Mouse (Mus musculus) MEL (cell line): ENCODE measurements around the gene Cdc42. TPM values are rescaled to one million over a fixed set of nuclear protein-coding genes. Genes with fewer than 3 reads are reported as not detected.

ENCODE experiments used
- DNase-seq: peaks from one replicate; pipeline ENCODE4 v3.0.0; 2011; ENCODE audit warnings: low read depth, low spot score
- H3K27ac ChIP-seq: 2 replicates; pipeline ENCODE4 v1.5.1; 2012; ENCODE audit warnings: low read depth, mild to moderate bottlenecking, control low read depth, low read length, moderate library complexity; ENCODE audit not compliant: control insufficient read depth
- H3K27me3 ChIP-seq, 2 experiments: fragments of 150-350 bp in 1 of 2; sonication (generic) in 1 of 2; 2 replicates each; pipeline ENCODE4 v1.6.1; 2012; ENCODE audit warnings: low read length in 2 of 2, mild to moderate bottlenecking in 2 of 2, improper control_type of control experiment in 1 of 2, moderate library complexity in 1 of 2; ENCODE audit not compliant: insufficient read depth in 2 of 2, control insufficient read depth in 1 of 2
- H3K36me3 ChIP-seq, 2 experiments: 2 replicates each; pipeline ENCODE4 v1.6.1; 2012 to 2014; ENCODE audit warnings: low read length in 2 of 2, improper control_type of control experiment in 1 of 2, inconsistent platforms in 1 of 2, mild to moderate bottlenecking in 1 of 2; ENCODE audit not compliant: insufficient read depth in 2 of 2, control insufficient read depth in 1 of 2
- H3K4me1 ChIP-seq, 2 experiments: fragments of 150-350 bp in 1 of 2; sonication (generic) in 1 of 2; 2 replicates each; pipeline ENCODE4 v1.6.1; 2012; ENCODE audit warnings: low read length in 2 of 2, improper control_type of control experiment in 1 of 2, mild to moderate bottlenecking in 1 of 2; ENCODE audit not compliant: insufficient read depth in 2 of 2, control insufficient read depth in 1 of 2
- H3K4me3 ChIP-seq, 2 experiments: fragments of 150-350 bp in 1 of 2; sonication (generic) in 1 of 2; 2 replicates each; pipeline ENCODE4 v1.5.1; 2012; ENCODE audit warnings: low read depth in 2 of 2, low read length in 2 of 2, mild to moderate bottlenecking in 2 of 2, moderate library complexity in 2 of 2, control low read depth in 1 of 2, improper control_type of control experiment in 1 of 2; ENCODE audit not compliant: control insufficient read depth in 1 of 2, insufficient read depth in 1 of 2
- H3K79me2 ChIP-seq: 2 replicates; pipeline ENCODE4 v1.6.1; 2012; ENCODE audit warnings: mild to moderate bottlenecking, low read length, moderate library complexity; ENCODE audit not compliant: control insufficient read depth, poor library complexity, insufficient read depth
- H3K9ac ChIP-seq: 2 replicates; pipeline ENCODE4 v1.6.1; 2012; ENCODE audit warnings: low read depth, mild to moderate bottlenecking, control low read depth, low read length, moderate library complexity; ENCODE audit not compliant: control insufficient read depth, poor library complexity, severe bottlenecking
- H3K9me3 ChIP-seq: fragments of 150-350 bp; sonication (generic); replicated peaks from 2 replicates; pipeline ENCODE4 v1.6.1; 2012; ENCODE audit warnings: mild to moderate bottlenecking, low read length, improper control_type of control experiment, moderate library complexity; ENCODE audit not compliant: insufficient read depth
- BHLHE40 ChIP-seq: IDR thresholded peaks from 2 replicates; pipeline ENCODE4 v1.6.1; 2012; ENCODE audit warnings: low read depth, mild to moderate bottlenecking, inconsistent platforms, low read length, improper control_type of control experiment, borderline replicate concordance
- CHD2 ChIP-seq: IDR thresholded peaks from 2 replicates; pipeline ENCODE4 v1.6.1; 2011; ENCODE audit warnings: low read length, improper control_type of control experiment
- CTCF ChIP-seq, 3 experiments: IDR thresholded peaks in 2 of 3; conservative IDR thresholded peaks in 1 of 3; 2 replicates each; pipeline ENCODE4 v1.5.1; 2011 to 2012; ENCODE audit warnings: low read length in 3 of 3, low read depth in 2 of 3, mild to moderate bottlenecking in 2 of 3, improper control_type of control experiment in 1 of 3, inconsistent platforms in 1 of 3, mixed read lengths in 1 of 3, moderate library complexity in 1 of 3; ENCODE audit not compliant: control insufficient read depth in 1 of 3, insufficient read depth in 1 of 3, poor library complexity in 1 of 3, severe bottlenecking in 1 of 3
- E2F4 ChIP-seq: IDR thresholded peaks from 2 replicates; pipeline ENCODE4 v1.6.1; 2011; ENCODE audit warnings: low read depth, low read length, improper control_type of control experiment, borderline replicate concordance
- ELF1 ChIP-seq: IDR thresholded peaks from 2 replicates; pipeline ENCODE4 v1.6.1; 2014; ENCODE audit warnings: low read depth, mild to moderate bottlenecking, inconsistent platforms, low read length, improper control_type of control experiment, moderate library complexity
- EP300 ChIP-seq, 2 experiments: IDR thresholded peaks; 2 replicates each; pipeline ENCODE4 v1.6.1; 2011; ENCODE audit warnings: improper control_type of control experiment in 2 of 2, low read length in 2 of 2, low read depth in 1 of 2, mild to moderate bottlenecking in 1 of 2
- ETS1 ChIP-seq: IDR thresholded peaks from 2 replicates; pipeline ENCODE4 v1.6.1; 2012; ENCODE audit warnings: low read depth, mild to moderate bottlenecking, inconsistent platforms, low read length, improper control_type of control experiment, moderate library complexity
- GABPA ChIP-seq: IDR thresholded peaks from 2 replicates; pipeline ENCODE4 v1.6.1; 2012; ENCODE audit warnings: low read depth, mild to moderate bottlenecking, inconsistent platforms, low read length, improper control_type of control experiment, moderate library complexity
- GATA1 ChIP-seq: IDR thresholded peaks from 2 replicates; pipeline ENCODE4 v1.6.1; 2011; ENCODE audit warnings: low read depth, low read length, improper control_type of control experiment
- HCFC1 ChIP-seq: IDR thresholded peaks from 2 replicates; pipeline ENCODE4 v1.6.1; 2012; ENCODE audit warnings: low read depth, mild to moderate bottlenecking, inconsistent platforms, low read length, improper control_type of control experiment, moderate library complexity
- JUND ChIP-seq: IDR thresholded peaks from 2 replicates; pipeline ENCODE4 v1.6.1; 2011; ENCODE audit warnings: low read depth, mild to moderate bottlenecking, improper control_type of control experiment, low read length
- MAFK ChIP-seq: IDR thresholded peaks from 2 replicates; pipeline ENCODE4 v1.6.1; 2011; ENCODE audit warnings: low read depth, mild to moderate bottlenecking, low read length, improper control_type of control experiment, borderline replicate concordance
- MAX ChIP-seq: IDR thresholded peaks from 2 replicates; pipeline ENCODE4 v1.6.1; 2011; ENCODE audit warnings: low read length, improper control_type of control experiment
- MAZ ChIP-seq: IDR thresholded peaks from 2 replicates; pipeline ENCODE4 v1.6.1; 2012; ENCODE audit warnings: low read depth, mild to moderate bottlenecking, inconsistent platforms, low read length, improper control_type of control experiment
- MEF2A ChIP-seq: IDR thresholded peaks from 2 replicates; pipeline ENCODE4 v1.6.1; 2014; ENCODE audit warnings: low read depth, mild to moderate bottlenecking, inconsistent platforms, low read length, improper control_type of control experiment; ENCODE audit not compliant: poor library complexity, insufficient replicate concordance, severe bottlenecking; ENCODE audit errors: extremely low read depth
- MXI1 ChIP-seq: IDR thresholded peaks from 2 replicates; pipeline ENCODE4 v1.6.1; 2011; ENCODE audit warnings: mild to moderate bottlenecking, low read depth, low read length, improper control_type of control experiment
- MYB ChIP-seq: IDR thresholded peaks from 2 replicates; pipeline ENCODE4 v1.6.1; 2011; ENCODE audit warnings: mild to moderate bottlenecking, low read depth, low read length, improper control_type of control experiment
- MYC ChIP-seq: IDR thresholded peaks from 2 replicates; pipeline ENCODE4 v1.6.1; 2011; ENCODE audit warnings: low read depth, mild to moderate bottlenecking, low read length, improper control_type of control experiment, moderate library complexity
- NRF1 ChIP-seq: IDR thresholded peaks from 2 replicates; pipeline ENCODE4 v1.6.1; 2014; ENCODE audit warnings: low read depth, mild to moderate bottlenecking, inconsistent platforms, low read length, improper control_type of control experiment, moderate library complexity; ENCODE audit not compliant: poor library complexity, insufficient read depth, severe bottlenecking
- POLR2A ChIP-seq, 2 experiments: IDR thresholded peaks; 2 replicates each; pipeline ENCODE4 v1.6.1; 2011 to 2012; ENCODE audit warnings: low read length in 2 of 2, mild to moderate bottlenecking in 2 of 2, control low read depth in 1 of 2, improper control_type of control experiment in 1 of 2, low read depth in 1 of 2, moderate library complexity in 1 of 2; ENCODE audit not compliant: control insufficient read depth in 1 of 2, insufficient read depth in 1 of 2, poor library complexity in 1 of 2
- POLR2AphosphoS2 ChIP-seq: IDR thresholded peaks from 2 replicates; pipeline ENCODE4 v1.6.1; 2011; ENCODE audit warnings: low read length, improper control_type of control experiment
- POLR2AphosphoS5 ChIP-seq: IDR thresholded peaks from 2 replicates; pipeline ENCODE4 v1.6.1; 2012; ENCODE audit warnings: low read depth, borderline replicate concordance, mild to moderate bottlenecking, inconsistent platforms, low read length, moderate library complexity, mixed read lengths
- RAD21 ChIP-seq: IDR thresholded peaks from 2 replicates; pipeline ENCODE4 v1.6.1; 2011; ENCODE audit warnings: mild to moderate bottlenecking, low read depth, low read length, improper control_type of control experiment
- RCOR1 ChIP-seq: IDR thresholded peaks from 2 replicates; pipeline ENCODE4 v1.6.1; 2012; ENCODE audit warnings: low read depth, mild to moderate bottlenecking, inconsistent platforms, low read length, improper control_type of control experiment
- SIN3A ChIP-seq: IDR thresholded peaks from 2 replicates; pipeline ENCODE4 v1.6.1; 2012; ENCODE audit warnings: low read length, improper control_type of control experiment, inconsistent platforms
- TAL1 ChIP-seq: IDR thresholded peaks from 2 replicates; pipeline ENCODE4 v1.6.1; 2012; ENCODE audit warnings: mild to moderate bottlenecking, inconsistent platforms, low read length, moderate library complexity, mixed read lengths
- TBP ChIP-seq: IDR thresholded peaks from 2 replicates; pipeline ENCODE4 v1.8.0; 2011; ENCODE audit warnings: low read depth, low read length, improper control_type of control experiment
- TCF12 ChIP-seq: IDR thresholded peaks from 2 replicates; pipeline ENCODE4 v1.6.1; 2014; ENCODE audit warnings: low read depth, mild to moderate bottlenecking, inconsistent platforms, low read length, improper control_type of control experiment, moderate library complexity
- UBTF ChIP-seq: IDR thresholded peaks from 2 replicates; pipeline ENCODE4 v1.6.1; 2012; ENCODE audit warnings: low read depth, mild to moderate bottlenecking, inconsistent platforms, low read length, improper control_type of control experiment, moderate library complexity, borderline replicate concordance; ENCODE audit not compliant: insufficient read depth
- USF1 ChIP-seq: IDR thresholded peaks from 2 replicates; pipeline ENCODE4 v1.6.1; 2014; ENCODE audit warnings: low read depth, mild to moderate bottlenecking, inconsistent platforms, low read length, improper control_type of control experiment, moderate library complexity
- USF2 ChIP-seq, 2 experiments: IDR thresholded peaks; 2 replicates each; pipeline ENCODE4 v1.6.1; 2011 to 2012; ENCODE audit warnings: improper control_type of control experiment in 2 of 2, low read length in 2 of 2, borderline replicate concordance in 1 of 2, inconsistent platforms in 1 of 2, low read depth in 1 of 2, mild to moderate bottlenecking in 1 of 2; ENCODE audit not compliant: insufficient read depth in 1 of 2
- ZC3H11A ChIP-seq: IDR thresholded peaks from 2 replicates; pipeline ENCODE4 v1.6.1; 2012; ENCODE audit warnings: low read depth, mild to moderate bottlenecking, inconsistent platforms, low read length, improper control_type of control experiment
- ZKSCAN1 ChIP-seq: IDR thresholded peaks from 2 replicates; pipeline ENCODE4 v1.6.1; 2012; ENCODE audit warnings: low read depth, mild to moderate bottlenecking, inconsistent platforms, low read length, improper control_type of control experiment, moderate library complexity
- ZMIZ1 ChIP-seq: IDR thresholded peaks from 2 replicates; pipeline ENCODE4 v1.6.1; 2012; ENCODE audit warnings: low read depth, mild to moderate bottlenecking, inconsistent platforms, low read length, improper control_type of control experiment, moderate library complexity
- ZNF384 ChIP-seq: IDR thresholded peaks from 2 replicates; pipeline ENCODE4 v1.6.1; 2012; ENCODE audit warnings: low read depth, mild to moderate bottlenecking, inconsistent platforms, low read length, improper control_type of control experiment
- polyA plus RNA-seq, 2 experiments: library from polyadenylated mRNA; stranded (reverse) in 1 of 2; unstranded in 1 of 2; fragments of >175 nt in 1 of 2; fragments of >200 nt in 1 of 2; gene quantifications; 2 replicates each; pipeline versions ENCODE4 v1.2.1 to v1.2.4; 2012; ENCODE audit warnings: low replicate concordance in 2 of 2, low read depth in 1 of 2; ENCODE audit not compliant: insufficient read length in 2 of 2, insufficient read depth in 1 of 2, missing spikeins in 1 of 2
- total RNA-seq: library from RNA; depleted of rRNA; stranded (reverse); fragments of 300-350 nt; gene quantifications from 2 replicates; pipeline ENCODE4 v1.2.3, GENCODE M21; 2012

Gene Cdc42
- total and polyA plus RNA-seq, 3 experiments, result 117 to 203 (median 174) TPM

GRCm38 (mm10) chr4:137388059-137388794 lies 30.7 kb upstream of the Cdc42 start:
- Histone ChIP-seq H3K9ac (peak overlapping the region; percentile 88), H3K9me3 (no peaks in the 10 kb centered on the region), H3K27ac (peak overlapping the region; percentile 93), H3K4me3 (peak overlapping the region; percentile 75 to 87), H3K4me1 (no peaks in the 10 kb centered on the region; a peak in 1 of 4 replicates), H3K79me2 (peaks cover 11% of the 10 kb centered on the region; the same call in 1 of the 2 replicates), H3K27me3 (no peaks in the 10 kb centered on the region), H3K36me3 (peaks cover 0 to 4% of the 10 kb centered on the region in 2 experiments; a peak in 1 of 4 replicates)
- peak; percentile 95 for DNase-seq
- no peak; the same call in 1 of the 2 replicates for TF ChIP-seq E2F4
- TF ChIP-seq RCOR1, result no peak
- TF ChIP-seq ZC3H11A, result no peak
- TF ChIP-seq USF2 (IDR thresholded peaks at IDR 0.05; ENCODE audit: borderline replicate concordance in 1 of 2, insufficient read depth in 1 of 2, low read depth in 1 of 2, low read length in 2 of 2), result no peak
- TF ChIP-seq TAL1, result no peak
- peak; percentile 91 for TF ChIP-seq TBP
- TF ChIP-seq BHLHE40, result no peak
- TF ChIP-seq POLR2A (IDR thresholded peaks at IDR 0.05; ENCODE audit: control insufficient read depth in 1 of 2, insufficient read depth in 1 of 2, low read depth in 1 of 2, low read length in 2 of 2, poor library complexity in 1 of 2), result peak in 1 of 2 experiments; percentile 86; a peak in 3 of 4 replicates
- no peak for TF ChIP-seq CTCF (IDR thresholded peaks at IDR 0.05 in 2 of 3, conservative IDR thresholded peaks at IDR 0.05 in 1 of 3; ENCODE audit: control insufficient read depth in 1 of 3, insufficient read depth in 1 of 3, low read depth in 2 of 3, low read length in 3 of 3, poor library complexity in 1 of 3, severe bottlenecking in 1 of 3)
- TF ChIP-seq MXI1, result peak; percentile 83; the same call in 1 of the 2 replicates
- no peak for TF ChIP-seq UBTF
- no peak; the same call in 1 of the 2 replicates for TF ChIP-seq CHD2
- TF ChIP-seq JUND, result no peak
- TF ChIP-seq MEF2A, result no peak
- no peak for TF ChIP-seq RAD21
- no peak for TF ChIP-seq MAZ
- TF ChIP-seq USF1, result no peak
- TF ChIP-seq POLR2AphosphoS5, result no peak; the same call in 1 of the 2 replicates
- no peak for TF ChIP-seq NRF1
- no peak for TF ChIP-seq ETS1
- no peak for TF ChIP-seq MYB
- peak; percentile 95 for TF ChIP-seq ELF1
- peak; percentile 91 for TF ChIP-seq HCFC1
- no peak for TF ChIP-seq MAFK
- TF ChIP-seq TCF12, result peak; percentile 66
- no peak for TF ChIP-seq POLR2AphosphoS2
- TF ChIP-seq MYC, result peak; percentile 83
- TF ChIP-seq SIN3A, result peak; percentile 93
- 0 out of 4 replicates have a peak, but pooled peaks of 1 of the 2 experiments have one; percentile 26 for TF ChIP-seq EP300 (IDR thresholded peaks at IDR 0.05; ENCODE audit: low read depth in 1 of 2, low read length in 2 of 2)
- TF ChIP-seq ZKSCAN1, result no peak
- TF ChIP-seq ZNF384, result no peak
- peak; percentile 52; the same call in 1 of the 2 replicates for TF ChIP-seq MAX
- TF ChIP-seq GATA1, result peak; percentile 55; the same call in 1 of the 2 replicates
- no peak for TF ChIP-seq GABPA
- TF ChIP-seq ZMIZ1, result peak; percentile 76
